Mouse (Mus musculus): Measurements from ENCODE around the gene Meaf6. TPM values are rescaled to one million over a fixed set of nuclear protein-coding genes. Genes with fewer than 3 reads are reported as not detected.

Gene Meaf6
- polyA plus RNA-seq, 1 experiment = 63.2 TPM

DNA sequence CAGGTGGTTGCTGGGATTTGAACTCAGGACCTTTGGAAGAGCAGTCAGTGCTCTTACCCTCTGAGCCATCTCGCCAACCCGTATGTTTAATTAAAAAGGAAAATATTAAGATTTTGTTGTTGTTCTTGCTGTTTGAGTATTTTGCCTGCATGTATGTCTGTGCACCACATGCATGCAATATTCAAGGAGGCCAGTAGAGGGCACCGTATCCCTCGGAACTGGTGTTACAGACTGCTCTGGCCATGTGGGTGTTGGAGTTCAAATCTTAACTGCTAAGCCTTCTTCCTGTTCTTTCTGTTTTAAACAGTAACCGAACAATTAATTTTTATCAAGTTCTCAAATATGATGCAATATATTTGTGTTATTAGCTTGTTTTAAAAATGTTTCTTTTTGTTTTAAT is 47.5 kb downstream of the Meaf6 start:
- Histone ChIP-seq H3K4me3 (ENCODE audit: control insufficient read depth, low read depth, low read length) (no peak overlapping the region), H3K4me1 (ENCODE audit: control insufficient read depth, insufficient read depth, low read length) (peaks cover 6% of the 10 kb centered on the region), H3K27ac (ENCODE audit: control insufficient read depth, insufficient read depth, low read depth, low read length) (no peak overlapping the region), H3K27me3 (ENCODE audit: control insufficient read depth, insufficient read depth, low read length) (no peaks in the 10 kb centered on the region), H3K36me3 (ENCODE audit: control insufficient read depth, insufficient read depth, low read length) (no peaks in the 10 kb centered on the region)
- peak; percentile 67; the same call in 1 of the 2 replicates for TF ChIP-seq CTCF (IDR thresholded peaks at IDR 0.05; ENCODE audit: control insufficient read depth, insufficient read depth, insufficient replicate concordance, low read depth, low read length)
- no peak for TF ChIP-seq POLR2A (IDR thresholded peaks at IDR 0.05; ENCODE audit: control insufficient read depth, low read depth, low read length)

DNA sequence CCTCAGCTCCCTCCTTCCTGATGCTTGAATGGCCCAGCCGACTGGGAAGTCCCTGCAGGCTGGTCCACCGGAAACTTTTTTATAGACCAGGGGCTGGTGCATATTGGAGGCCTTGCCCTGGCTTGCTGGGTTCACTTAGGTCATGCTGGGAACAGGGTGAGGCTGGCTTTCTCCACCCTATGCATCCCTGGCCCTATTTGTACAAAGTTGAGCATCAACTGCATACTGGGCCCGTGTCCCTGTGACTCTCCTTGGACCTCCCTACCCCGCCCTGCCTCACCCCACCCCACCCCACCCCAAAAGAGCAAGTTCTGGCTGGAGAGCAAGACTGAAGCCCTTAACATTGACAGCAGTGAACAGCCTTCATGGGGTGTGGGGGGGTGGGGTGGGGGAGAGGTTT is 49.3 kb downstream of the Meaf6 start:
- no peaks in the 10 kb centered on the region for H3K36me3 ChIP-seq (ENCODE audit: control insufficient read depth, insufficient read depth, low read length)
- H3K27ac ChIP-seq (ENCODE audit: control insufficient read depth, insufficient read depth, low read depth, low read length) = no peak overlapping the region
- no peaks in the 10 kb centered on the region; the same call in 1 of the 2 replicates for H3K4me1 ChIP-seq (ENCODE audit: control insufficient read depth, insufficient read depth, low read length)
- TF ChIP-seq POLR2A (IDR thresholded peaks at IDR 0.05; ENCODE audit: control insufficient read depth, low read depth, low read length) (no peak), CTCF (IDR thresholded peaks at IDR 0.05; ENCODE audit: control insufficient read depth, insufficient read depth, insufficient replicate concordance, low read depth, low read length) (no peak)
- no peaks in the 10 kb centered on the region for H3K27me3 ChIP-seq (ENCODE audit: control insufficient read depth, insufficient read depth, low read length)
- H3K4me3 ChIP-seq (ENCODE audit: control insufficient read depth, low read depth, low read length) = no peak overlapping the region

DNA sequence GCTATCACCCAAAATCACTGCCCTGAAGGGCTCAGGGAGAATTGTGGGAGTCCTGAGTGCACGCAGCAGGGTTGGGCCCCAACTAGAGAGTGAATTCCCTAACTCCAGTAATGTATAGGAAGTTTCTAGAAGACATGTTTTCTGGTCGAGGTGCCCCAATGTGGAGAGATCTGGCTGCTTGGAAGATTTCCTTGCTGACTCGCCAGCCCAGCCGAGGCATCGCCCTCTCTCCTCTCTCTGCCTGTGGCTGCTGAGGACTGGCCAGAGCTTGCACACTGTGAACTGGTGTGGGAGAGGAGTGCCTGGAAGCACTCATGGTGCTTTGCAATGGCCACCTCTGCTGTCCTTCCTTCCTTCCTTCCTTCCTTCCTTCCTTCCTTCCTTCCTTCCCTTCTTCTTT is 49.7 kb downstream of the Meaf6 start:
- Histone ChIP-seq H3K36me3 (ENCODE audit: control insufficient read depth, insufficient read depth, low read length) (no peaks in the 10 kb centered on the region), H3K4me3 (ENCODE audit: control insufficient read depth, low read depth, low read length) (no peak overlapping the region), H3K27ac (ENCODE audit: control insufficient read depth, insufficient read depth, low read depth, low read length) (no peak overlapping the region), H3K27me3 (ENCODE audit: control insufficient read depth, insufficient read depth, low read length) (no peaks in the 10 kb centered on the region), H3K4me1 (ENCODE audit: control insufficient read depth, insufficient read depth, low read length) (no peaks in the 10 kb centered on the region; the same call in 1 of the 2 replicates)
- TF ChIP-seq POLR2A (IDR thresholded peaks at IDR 0.05; ENCODE audit: control insufficient read depth, low read depth, low read length) (no peak), CTCF (IDR thresholded peaks at IDR 0.05; ENCODE audit: control insufficient read depth, insufficient read depth, insufficient replicate concordance, low read depth, low read length) (no peak)

DNA sequence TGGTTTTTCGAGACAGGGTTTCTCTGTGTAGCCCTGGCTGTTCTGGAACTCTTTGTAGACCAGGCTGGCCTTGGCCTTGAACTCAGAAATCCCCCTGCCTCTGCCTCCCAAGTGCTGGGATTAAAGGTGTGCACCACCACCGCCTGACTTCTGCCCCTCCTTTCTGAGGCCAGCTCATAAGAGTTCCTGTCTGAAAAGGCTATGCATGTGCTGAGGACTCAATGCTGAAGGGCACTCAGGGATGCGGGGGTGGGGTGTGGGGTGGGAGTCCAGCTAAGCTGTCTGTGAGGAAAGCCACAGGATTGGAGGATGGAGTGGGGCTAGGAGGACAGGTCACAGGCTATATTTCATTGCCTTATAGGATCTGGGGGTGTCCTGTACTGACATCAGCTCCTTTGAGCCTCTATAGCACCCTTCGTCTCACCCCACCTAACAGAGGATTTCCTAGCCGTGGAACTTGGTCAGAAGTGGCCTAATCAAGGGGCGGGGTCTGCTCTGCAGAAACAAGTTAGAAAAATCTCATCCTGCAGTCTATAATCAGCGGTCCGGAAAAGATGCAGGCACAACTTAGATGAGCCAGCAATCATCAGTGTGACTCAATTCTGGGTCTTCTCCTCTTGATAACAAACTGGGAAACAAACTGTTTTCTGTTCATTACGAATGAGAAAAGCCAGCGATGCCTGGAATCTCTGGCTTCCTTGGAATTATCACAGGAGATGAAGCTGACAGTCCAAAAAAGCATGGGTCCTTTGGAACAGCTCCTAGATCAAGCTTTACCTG is 50.3 kb downstream of the Meaf6 start:
- H3K4me3 ChIP-seq (ENCODE audit: control insufficient read depth, low read depth, low read length) = no peak overlapping the region
- TF ChIP-seq POLR2A (IDR thresholded peaks at IDR 0.05; ENCODE audit: control insufficient read depth, low read depth, low read length) (no peak), CTCF (IDR thresholded peaks at IDR 0.05; ENCODE audit: control insufficient read depth, insufficient read depth, insufficient replicate concordance, low read depth, low read length) (no peak)
- no peaks in the 10 kb centered on the region for H3K36me3 ChIP-seq (ENCODE audit: control insufficient read depth, insufficient read depth, low read length)
- no peaks in the 10 kb centered on the region; the same call in 1 of the 2 replicates for H3K4me1 ChIP-seq (ENCODE audit: control insufficient read depth, insufficient read depth, low read length)
- no peak overlapping the region for H3K27ac ChIP-seq (ENCODE audit: control insufficient read depth, insufficient read depth, low read depth, low read length)
- no peaks in the 10 kb centered on the region for H3K27me3 ChIP-seq (ENCODE audit: control insufficient read depth, insufficient read depth, low read length)

DNA sequence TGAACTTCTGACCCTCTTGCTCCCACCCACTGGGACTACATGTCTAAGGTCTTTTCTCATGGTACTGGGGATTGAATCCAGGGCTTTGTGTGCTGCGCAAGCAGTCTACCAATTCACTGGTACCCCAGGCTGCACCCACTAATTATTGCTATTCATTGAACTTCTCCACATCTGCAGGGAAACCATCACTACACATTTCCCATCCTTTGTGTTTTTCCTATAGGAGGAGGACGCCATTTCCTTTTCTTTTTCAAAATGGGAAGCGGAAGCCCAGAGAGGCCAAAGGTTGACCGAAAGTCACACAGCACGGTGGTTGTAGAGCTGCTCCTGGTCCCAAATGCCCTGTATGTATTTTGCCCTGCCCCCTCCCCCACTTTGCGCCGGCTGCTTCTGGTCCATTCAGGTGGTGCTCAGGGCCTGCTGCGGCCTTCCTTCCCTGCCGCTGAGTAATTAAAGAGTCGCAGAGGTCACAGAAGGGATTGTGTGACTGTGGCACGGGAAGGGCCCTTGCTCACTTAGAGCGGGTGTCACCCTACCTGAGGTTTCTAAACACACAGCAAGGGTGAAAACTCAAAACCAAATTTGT is 51.5 kb downstream of the Meaf6 start:
- Histone ChIP-seq H3K27ac (ENCODE audit: control insufficient read depth, insufficient read depth, low read depth, low read length) (no peak overlapping the region), H3K4me1 (ENCODE audit: control insufficient read depth, insufficient read depth, low read length) (no peaks in the 10 kb centered on the region; the same call in 1 of the 2 replicates), H3K4me3 (ENCODE audit: control insufficient read depth, low read depth, low read length) (no peak overlapping the region), H3K36me3 (ENCODE audit: control insufficient read depth, insufficient read depth, low read length) (no peaks in the 10 kb centered on the region), H3K27me3 (ENCODE audit: control insufficient read depth, insufficient read depth, low read length) (no peaks in the 10 kb centered on the region)
- TF ChIP-seq POLR2A (IDR thresholded peaks at IDR 0.05; ENCODE audit: control insufficient read depth, low read depth, low read length) = no peak
- no peak for TF ChIP-seq CTCF (IDR thresholded peaks at IDR 0.05; ENCODE audit: control insufficient read depth, insufficient read depth, insufficient replicate concordance, low read depth, low read length)

DNA sequence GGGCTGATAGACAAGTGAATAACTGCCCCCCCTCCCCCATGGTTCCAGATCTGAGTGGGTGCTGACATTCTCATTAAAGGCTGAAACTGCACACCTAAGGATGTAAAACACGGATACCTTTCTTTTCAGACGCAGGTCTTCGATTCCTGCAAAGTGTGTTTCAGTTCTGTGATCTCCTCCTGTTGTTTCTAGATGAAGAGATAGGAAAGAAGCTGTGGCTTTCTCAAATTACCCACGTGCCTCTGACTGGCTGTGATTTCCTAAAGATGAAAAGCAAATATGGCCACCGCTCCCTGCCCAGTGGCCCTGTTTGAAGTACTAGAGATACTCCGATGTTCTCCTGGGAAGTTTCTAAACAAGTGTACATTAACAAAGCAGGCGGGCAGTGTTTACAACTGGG is 53.4 kb downstream of the Meaf6 start:
- H3K27ac ChIP-seq (ENCODE audit: control insufficient read depth, insufficient read depth, low read depth, low read length) = no peak overlapping the region

DNA sequence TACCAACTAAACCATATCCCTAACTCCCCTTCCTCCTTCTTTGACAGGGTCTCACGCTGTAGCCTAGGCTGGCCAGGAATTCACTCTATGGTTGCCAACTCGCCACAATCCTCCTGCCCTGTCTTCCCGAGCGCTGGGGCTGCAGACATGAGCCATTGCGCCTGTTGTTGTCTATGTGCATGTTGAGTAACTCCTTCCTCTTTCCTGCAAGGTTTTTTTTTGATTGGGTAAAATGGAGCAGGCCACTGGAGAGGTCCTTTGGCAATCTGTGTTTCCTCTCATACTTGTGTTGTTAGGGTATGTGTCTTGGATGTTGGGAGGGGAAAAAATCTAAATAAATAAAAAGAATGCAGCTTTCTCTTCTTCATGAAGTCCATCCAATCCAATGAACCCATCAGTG is 59.3 kb downstream of the Meaf6 start:
- Histone ChIP-seq H3K27ac (ENCODE audit: control insufficient read depth, insufficient read depth, low read depth, low read length) (no peak overlapping the region), H3K36me3 (ENCODE audit: control insufficient read depth, insufficient read depth, low read length) (no peaks in the 10 kb centered on the region), H3K27me3 (ENCODE audit: control insufficient read depth, insufficient read depth, low read length) (no peaks in the 10 kb centered on the region), H3K4me3 (ENCODE audit: control insufficient read depth, low read depth, low read length) (no peak overlapping the region), H3K4me1 (ENCODE audit: control insufficient read depth, insufficient read depth, low read length) (peaks cover 5% of the 10 kb centered on the region)
- TF ChIP-seq POLR2A (IDR thresholded peaks at IDR 0.05; ENCODE audit: control insufficient read depth, low read depth, low read length) = no peak
- TF ChIP-seq CTCF (IDR thresholded peaks at IDR 0.05; ENCODE audit: control insufficient read depth, insufficient read depth, insufficient replicate concordance, low read depth, low read length) = no peak

More for the DNA sequence above, 53.4 kb downstream of the Meaf6 start:
- TF ChIP-seq POLR2A (IDR thresholded peaks at IDR 0.05; ENCODE audit: control insufficient read depth, low read depth, low read length) = no peak
- no peak for TF ChIP-seq CTCF (IDR thresholded peaks at IDR 0.05; ENCODE audit: control insufficient read depth, insufficient read depth, insufficient replicate concordance, low read depth, low read length)
- no peak overlapping the region for H3K4me3 ChIP-seq (ENCODE audit: control insufficient read depth, low read depth, low read length)
- H3K36me3 ChIP-seq (ENCODE audit: control insufficient read depth, insufficient read depth, low read length) = no peaks in the 10 kb centered on the region
- H3K4me1 ChIP-seq (ENCODE audit: control insufficient read depth, insufficient read depth, low read length) = no peaks in the 10 kb centered on the region; the same call in 1 of the 2 replicates
- H3K27me3 ChIP-seq (ENCODE audit: control insufficient read depth, insufficient read depth, low read length) = no peaks in the 10 kb centered on the region

Data from testis, adult 2 months (tissue).